ENCODE assay signal across 24 mouse cellular contexts in genomic region chr12:8439486-8439885, GRCm38 (mm10).
"Had no signal": no experiment of that assay in that cellular context is flagged by ENCODE, and none has a peak within 500 bp of the region (broad histone marks: within the 10 kb centered on the region; RNA-seq: fewer than 3 reads in every experiment).

No protein-coding gene starts in this region.

- H3K4me3 ChIP-seq: heart, adult 2 months; heart, embryonic 13.5 days; heart, embryonic 15.5 days; hindbrain, embryonic 12.5 days; intestine, embryonic 15.5 days; left cerebral cortex, adult 2 months; limb, embryonic 10.5 days; limb, embryonic 12.5 days; liver, embryonic 13.5 days; liver, embryonic 15.5 days had no signal

- H3K36me3 ChIP-seq: heart, embryonic 13.5 days; heart, embryonic 15.5 days; hindbrain, embryonic 12.5 days; intestine, embryonic 15.5 days; limb, embryonic 10.5 days; limb, embryonic 12.5 days; liver, embryonic 13.5 days; liver, embryonic 15.5 days had no signal

- DNase-seq: gastrocnemius, postnatal 14 days; gastrocnemius, postnatal 36 days; heart, adult 2 months; heart, postnatal 14 days; heart, postnatal 36 days; kidney, adult 18-20 months; kidney, adult 8-10 months; kidney, postnatal 10 days; kidney, postnatal 25 days; kidney, postnatal 4 days; liver; liver, embryonic 13.5 days; liver, postnatal 0 days had no signal

- H3K9ac ChIP-seq: heart, embryonic 13.5 days; heart, embryonic 15.5 days; hindbrain, embryonic 12.5 days; hindbrain, embryonic 14.5 days; intestine, embryonic 15.5 days; limb, embryonic 12.5 days; liver, embryonic 13.5 days; liver, embryonic 15.5 days; liver, postnatal 0 days had no signal

- H3K27ac ChIP-seq: heart, adult 2 months; heart, embryonic 13.5 days; heart, embryonic 15.5 days; hindbrain, embryonic 12.5 days; hindbrain, embryonic 14.5 days; intestine, embryonic 15.5 days; left cerebral cortex, adult 2 months; liver, embryonic 13.5 days; liver, embryonic 15.5 days had no signal

- H3K9me3 ChIP-seq: heart, embryonic 13.5 days; heart, embryonic 15.5 days; hindbrain, embryonic 12.5 days; intestine, embryonic 15.5 days; limb, embryonic 10.5 days; limb, embryonic 12.5 days; liver, embryonic 13.5 days; liver, embryonic 15.5 days had no signal

- H3K27me3 ChIP-seq: heart, embryonic 15.5 days; hindbrain, embryonic 12.5 days; intestine, embryonic 15.5 days; limb, embryonic 12.5 days; liver, embryonic 13.5 days; liver, embryonic 15.5 days had no signal

- H3K4me2 ChIP-seq: heart, embryonic 11.5 days; heart, embryonic 13.5 days; heart, embryonic 15.5 days; hindbrain, embryonic 12.5 days; hindbrain, embryonic 14.5 days; intestine, embryonic 15.5 days; limb, embryonic 12.5 days; liver, embryonic 11.5 days; liver, embryonic 13.5 days; liver, embryonic 15.5 days had no signal
